Mouse (Mus musculus) adipocyte (in vitro differentiated cells): Measurements from ENCODE around the gene Stambp.
"Not testable (repeated sequence)": the region's sequence is repeated elsewhere in the genome, so short reads cannot be mapped to it uniquely, and the experiment has no call there.

Experiments
- DNase-seq: peaks from one replicate; pipeline ENCODE4 v3.0.0-alpha.2; 2016; ENCODE audit warnings: low spot score

Gene Stambp

DNA sequence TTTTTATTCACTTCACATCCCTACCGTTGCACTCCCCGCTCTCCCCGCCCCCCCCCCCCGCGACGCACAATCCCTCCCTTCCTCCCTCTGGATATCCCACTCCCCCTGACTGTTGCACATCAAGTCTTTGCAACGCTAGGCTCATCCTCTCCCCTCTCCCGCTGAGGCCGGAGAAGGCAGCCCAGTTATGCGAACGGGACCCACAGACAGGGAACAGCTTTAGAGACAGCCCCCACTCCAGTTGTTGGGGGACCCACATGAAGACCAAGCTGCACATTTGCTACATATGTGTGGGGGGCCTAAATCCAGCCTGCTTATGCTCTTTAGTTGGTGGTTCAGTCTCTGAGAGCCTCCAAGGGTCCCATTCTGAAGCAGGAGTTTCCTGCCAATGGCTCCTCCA, at the start of gene Stambp:
Stambp (minus strand) TSS at position 59 of the 400 bp plus-strand sequence.
- DNase-seq = no peak

DNA sequence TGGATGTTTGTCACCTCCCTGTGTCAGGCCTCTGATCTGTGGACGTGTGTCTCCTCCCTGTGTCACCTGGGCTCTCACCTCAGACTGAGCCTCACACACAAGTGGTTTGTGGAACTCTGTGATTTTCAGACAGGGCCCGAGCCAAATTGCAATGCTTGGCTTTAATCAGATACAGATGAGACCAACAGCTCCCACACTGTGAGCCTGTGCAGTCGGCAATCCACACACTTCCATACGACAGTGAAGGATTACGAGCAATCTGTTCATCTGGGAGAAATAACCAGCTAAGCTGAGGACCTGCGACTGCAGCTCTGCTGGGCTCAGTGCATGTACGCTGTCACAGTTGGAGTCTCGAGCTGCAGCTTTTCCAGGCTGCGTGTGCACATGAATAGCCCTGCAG, 47.4 kb upstream of the Stambp start:
- no peak for DNase-seq

DNA sequence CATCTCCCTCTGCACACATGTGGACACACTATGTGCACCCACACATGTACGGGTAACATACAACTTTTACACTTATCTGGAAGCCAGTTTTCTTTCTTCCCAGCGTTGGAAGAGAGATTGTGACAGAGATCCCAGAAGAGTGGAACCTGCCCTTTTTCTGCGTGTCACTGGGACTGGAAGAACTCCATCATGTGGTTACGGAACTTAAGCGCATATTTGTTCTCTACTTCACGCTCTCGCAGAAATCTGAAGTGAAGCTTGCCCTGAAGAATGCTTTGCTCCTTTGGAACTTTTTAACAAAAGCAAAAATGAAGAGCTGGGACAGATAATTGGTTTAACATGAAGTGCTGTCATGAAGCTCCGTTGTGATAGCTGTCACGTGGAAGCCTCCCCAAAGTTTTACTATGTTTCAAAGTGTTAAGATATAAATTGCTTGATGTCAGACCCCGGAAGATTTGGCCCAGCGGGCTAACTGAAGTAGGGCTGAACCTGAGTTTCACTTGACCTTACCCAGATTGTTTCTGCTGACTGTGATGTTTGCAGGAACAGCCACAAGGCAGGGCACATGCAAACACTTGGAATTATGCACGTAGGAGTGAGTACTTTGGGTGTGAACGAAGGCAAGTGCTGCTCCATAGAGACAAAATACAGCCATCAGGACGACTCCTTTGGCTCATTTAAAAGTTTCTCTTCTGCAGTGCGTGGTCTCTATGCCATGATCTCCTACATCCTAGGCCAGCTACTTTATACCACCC, 45.2 kb upstream of the Stambp start:
- no peak for DNase-seq

DNA sequence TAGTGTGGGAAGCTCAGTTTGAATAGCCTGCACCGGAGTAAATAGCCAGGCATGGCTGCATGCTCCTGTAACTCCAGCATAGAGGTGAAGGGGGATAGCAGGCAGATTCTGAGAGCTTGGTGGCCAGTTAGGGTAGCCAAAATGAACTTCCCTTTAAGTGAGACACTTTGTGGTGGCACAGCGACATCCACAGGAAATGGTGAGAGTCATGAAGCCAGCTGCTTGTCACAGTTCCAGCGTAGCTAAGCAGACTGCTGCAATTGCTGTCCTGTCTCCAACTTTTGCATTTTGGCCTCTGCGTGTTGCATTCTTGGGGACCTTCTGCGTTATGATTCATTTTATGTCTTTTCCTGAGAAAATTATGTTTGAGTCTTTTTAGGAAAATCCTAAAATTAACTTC, 44.0 kb upstream of the Stambp start:
- DNase-seq = peak; percentile 29

DNA sequence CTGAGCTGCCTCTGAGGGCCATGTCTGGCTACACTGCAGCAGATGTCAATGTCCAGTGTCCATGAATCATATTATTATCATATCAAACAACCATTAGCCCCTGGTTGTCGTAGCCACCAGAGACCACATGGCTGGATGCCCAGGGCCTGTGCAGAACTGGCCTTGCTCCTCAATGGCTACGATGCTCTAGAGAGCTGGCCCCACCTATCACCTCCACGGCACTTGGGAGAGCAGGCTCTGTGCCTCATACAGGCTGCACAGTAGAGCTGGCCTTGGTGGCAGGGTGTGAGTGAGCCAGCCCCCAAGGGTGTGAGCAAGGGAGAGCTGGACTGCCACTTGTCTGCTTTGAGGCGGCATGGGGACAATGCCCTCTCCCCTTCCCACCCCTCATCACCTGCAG, 41.9 kb upstream of the Stambp start:
- no peak for DNase-seq

DNA sequence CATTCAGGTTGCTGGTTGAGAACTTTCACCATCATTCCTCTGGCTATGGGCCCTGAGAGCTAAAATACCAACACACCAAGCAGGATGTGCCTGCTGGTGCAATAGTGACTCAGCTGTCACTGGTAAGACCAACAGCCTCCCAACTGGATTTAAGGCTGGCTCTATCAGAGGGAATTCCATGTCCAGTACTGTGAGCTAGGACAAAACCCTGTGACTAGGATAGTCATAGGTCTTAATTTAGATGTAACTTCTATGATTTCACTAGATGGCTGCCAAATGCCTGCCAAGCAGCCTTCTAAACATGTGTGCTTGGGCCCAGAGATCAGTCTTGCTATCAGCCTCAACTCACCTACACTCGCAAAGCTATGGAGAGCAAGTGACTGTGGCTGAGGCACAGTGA, 40.4 kb upstream of the Stambp start:
- no peak for DNase-seq

DNA sequence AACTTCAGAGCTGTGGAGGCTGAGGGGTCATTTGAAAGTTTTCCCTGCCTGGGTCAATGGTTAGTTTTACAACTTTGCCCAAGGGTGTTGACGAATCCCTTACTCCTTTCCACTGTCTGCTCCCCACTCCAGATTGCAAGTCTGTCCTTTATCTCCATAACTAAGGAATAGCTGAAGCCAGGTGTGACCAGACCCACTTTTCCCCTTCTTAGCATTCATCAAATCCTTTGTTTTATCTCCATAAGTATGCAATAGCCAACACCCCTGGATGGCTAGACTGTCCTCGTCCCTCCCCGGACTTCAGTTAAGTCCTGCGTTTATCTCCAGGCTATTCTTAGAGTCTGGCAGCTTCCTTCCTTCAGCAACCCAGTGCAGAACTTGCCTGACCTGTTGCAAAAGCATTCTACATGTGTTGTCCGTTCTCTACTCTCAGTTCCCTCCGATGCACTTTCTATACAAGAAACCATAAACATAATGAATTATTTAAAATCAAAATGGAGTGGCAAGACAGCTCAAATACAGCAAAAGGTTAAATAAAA, 27.2 kb upstream of the Stambp start:
- DNase-seq = no peak

DNA sequence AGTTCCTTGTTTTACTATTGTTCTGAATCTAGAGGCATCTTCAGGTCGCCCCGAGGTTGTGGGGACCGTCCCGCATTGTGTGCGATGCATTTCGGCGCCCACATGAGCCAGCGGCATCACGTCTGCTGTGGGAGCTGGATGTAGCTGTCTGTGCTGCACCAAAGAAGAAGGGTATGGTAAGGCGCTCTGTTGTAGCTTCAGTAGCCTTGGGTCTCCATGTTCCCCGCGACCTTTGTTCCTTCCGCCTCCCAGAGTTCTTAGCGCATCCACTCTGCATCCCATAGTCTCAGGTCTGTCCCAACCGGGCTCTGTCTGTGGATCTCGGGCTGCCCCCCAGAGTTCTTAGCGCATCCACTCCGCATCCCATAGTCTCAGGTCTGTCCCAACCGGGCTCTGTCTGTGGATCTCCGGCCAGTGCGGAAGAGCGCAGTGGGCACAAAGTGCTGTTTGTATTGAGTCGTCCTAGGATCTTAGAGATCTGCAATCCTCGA, 26.6 kb upstream of the Stambp start:
- DNase-seq = no peak

DNA sequence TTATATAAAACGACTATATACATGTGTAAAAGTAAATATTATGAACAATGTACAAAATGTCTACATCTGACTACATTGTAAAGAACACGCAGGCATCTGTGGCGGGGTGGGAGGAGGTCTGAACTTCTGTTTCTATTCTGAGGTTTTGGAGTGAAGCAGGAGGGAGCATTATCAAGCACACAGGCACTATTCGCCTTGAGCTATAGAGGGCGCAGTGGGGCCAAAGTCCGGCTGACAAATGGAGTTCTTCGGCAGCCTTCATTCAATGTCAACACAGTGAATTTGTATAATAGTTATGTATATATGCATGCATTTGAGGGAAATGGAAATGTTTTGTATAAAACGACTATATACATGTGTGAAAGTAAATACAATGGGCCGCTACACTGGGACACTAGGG, 26.1 kb upstream of the Stambp start:
- DNase-seq = peak; percentile 42

DNA sequence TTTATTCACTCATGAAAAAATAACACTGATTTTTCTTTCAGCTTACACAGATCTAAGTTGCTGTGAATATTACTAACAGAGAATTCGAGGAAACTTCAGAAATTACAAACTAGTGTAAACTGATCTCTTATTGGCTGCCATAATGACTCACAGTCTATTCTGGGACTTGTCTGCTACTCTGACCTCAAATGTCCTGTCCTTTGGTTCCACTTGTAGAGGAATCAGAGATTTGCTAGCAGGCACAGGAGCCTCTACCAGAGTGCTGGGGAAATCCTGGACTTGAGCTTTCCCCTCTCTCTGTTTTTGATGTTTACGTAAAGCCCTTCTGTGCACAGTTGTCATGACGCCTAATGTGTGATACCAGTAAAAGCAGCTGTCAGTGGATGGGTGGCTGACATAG, 25.5 kb upstream of the Stambp start:
- DNase-seq = peak; percentile 70

DNA sequence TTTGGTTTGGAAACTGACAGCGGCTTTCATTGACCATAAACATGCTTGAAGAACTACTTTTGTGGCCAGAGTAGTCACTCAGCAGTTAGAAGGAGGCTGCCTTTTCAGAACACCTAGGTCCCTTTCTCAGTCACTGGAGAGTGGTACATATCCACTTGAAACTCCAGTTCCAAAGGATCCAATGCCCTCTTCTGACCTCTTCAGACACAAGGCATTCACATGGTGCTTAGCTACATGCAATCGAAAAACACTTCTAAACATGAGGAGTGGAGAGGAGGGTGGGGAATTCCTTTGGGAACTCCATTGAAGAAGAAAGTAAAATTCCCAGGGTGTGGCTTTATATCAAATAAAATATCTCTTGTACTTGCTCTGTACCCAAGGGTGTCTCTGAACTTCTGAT, 22.5 kb upstream of the Stambp start:
- no peak for DNase-seq

DNA sequence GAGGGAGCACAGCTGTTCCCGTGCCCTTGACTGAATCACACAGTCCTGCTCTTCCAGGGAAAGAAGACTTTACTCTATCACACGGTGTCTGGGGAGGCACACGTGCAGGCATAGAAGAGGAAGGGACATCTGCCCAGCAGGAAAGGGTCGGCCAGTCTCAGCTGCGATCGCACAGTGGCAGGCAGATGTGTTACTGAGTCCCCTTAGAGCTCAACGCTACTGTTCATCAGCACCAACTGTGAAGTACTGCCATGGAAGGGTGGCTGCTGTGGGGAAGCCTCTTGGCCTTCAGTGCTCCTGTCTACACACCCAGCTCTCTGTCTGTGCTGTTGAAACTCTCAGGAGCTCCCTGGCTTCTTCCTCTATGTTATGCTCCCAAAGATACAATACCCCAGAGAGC, 21.4 kb upstream of the Stambp start:
- no peak for DNase-seq

DNA sequence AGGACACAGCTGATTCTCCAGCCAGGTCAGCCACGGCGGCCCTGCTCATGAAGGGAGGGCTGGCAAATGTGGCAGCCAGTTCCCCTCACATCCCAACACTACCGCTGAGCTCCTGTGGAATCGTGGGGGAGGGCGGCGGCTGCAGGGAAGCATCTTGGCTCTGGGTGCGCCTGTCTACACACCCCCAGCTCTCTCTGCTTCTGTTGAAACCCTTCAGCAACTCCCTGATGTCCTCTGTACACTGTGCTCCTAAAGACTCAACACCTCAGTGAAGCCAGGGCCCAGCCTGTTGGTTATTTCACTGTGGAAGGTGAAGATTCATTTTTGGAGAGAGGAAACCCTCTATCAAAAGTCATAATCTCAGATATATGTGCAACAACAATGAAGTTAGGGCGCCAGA, 19.5 kb upstream of the Stambp start:
- DNase-seq = no peak

DNA sequence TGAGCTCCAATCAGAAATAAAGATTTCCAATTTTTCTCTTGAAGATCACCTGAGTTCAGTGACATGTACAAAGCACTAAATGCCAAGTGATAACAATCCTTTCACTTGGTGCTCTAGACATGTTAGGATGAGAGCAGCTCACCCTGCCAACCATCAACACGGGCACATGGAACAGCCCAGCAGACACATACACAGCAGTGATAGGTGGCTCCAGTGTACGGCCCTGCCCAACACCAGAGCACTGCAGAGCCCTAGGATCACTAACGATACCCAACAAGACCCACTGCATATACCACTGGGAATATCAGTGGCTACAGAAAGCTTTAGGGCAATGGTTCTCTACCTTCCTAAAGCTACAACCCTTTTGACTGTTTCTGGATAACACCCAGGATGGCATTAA, 17.8 kb upstream of the Stambp start:
- no peak for DNase-seq

DNA sequence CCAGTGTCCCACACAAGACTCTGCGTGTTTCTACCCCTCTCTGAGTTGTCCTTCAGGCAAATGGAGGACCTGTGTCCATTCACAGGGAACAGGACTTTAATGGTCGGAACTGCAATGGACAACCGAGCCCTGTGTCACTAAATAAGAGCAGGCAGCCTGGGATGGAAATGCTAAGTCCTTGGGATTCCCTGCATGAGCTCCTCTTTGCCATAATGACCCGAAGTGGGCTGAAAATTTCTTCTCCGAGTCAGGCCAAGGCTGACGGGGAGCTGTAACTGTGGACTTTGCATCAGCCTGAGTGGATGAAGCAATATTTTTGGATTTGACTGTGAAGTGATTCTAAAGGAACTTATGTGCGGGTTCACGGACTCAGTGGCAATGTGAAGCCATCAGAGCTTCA, 14.7 kb upstream of the Stambp start:
- DNase-seq = not testable (repeated sequence)

DNA sequence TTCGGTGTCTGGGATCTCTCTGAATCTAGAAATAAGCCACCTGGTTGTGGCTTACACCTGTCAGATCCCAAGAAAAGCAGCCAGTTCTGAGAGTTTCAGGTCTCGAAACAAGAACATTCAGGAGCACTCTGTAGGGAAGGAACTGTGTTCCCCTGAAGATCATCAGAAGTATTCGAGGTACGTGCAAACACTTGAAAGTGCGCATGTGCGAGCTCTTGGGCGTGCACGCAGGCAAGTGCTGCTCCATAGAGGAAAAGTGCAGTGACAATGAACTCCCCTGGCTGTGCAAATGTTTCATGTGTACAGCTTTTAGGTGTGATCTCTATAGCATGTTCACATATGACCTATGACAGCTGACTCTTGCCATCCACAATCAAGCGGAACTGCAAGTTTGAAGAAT, 12.8 kb upstream of the Stambp start:
- not testable (repeated sequence) for DNase-seq

DNA sequence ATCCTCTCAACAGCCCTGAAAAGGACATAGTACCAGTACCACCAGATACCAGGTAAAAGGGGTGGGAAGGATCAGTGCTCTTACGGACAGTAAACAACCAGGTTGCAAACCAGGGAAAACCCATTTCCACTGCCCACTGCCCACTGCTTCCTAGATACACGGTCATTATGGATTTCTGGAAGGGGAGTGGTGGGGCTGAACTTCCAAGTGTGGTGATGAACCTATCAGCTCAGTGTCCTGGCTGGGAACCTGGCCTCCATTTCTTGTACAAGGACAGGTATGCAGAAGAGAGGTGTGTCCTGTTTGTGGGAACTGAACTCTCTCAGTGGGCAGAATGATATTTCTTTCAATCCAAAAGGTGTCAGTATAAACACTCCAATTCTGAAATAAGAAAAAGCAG, 11.1 kb upstream of the Stambp start:
- DNase-seq = no peak

DNA sequence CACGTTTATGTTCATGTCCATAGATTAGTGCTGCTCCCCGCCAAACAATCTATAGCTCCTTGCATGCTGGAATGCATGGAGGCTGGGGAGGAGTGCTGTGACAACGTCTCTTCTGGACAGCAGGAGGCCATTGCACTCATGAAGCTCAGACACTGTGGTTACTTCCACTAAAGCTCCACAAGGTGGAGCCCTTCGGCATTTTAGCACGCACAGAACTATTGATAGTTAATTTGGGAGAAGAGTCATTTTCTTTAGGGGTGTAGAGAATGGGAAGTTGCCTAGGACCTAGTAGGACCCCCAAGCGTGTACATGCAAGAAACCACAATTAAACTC, 10.4 kb upstream of the Stambp start:
- peak; percentile 83 for DNase-seq

DNA sequence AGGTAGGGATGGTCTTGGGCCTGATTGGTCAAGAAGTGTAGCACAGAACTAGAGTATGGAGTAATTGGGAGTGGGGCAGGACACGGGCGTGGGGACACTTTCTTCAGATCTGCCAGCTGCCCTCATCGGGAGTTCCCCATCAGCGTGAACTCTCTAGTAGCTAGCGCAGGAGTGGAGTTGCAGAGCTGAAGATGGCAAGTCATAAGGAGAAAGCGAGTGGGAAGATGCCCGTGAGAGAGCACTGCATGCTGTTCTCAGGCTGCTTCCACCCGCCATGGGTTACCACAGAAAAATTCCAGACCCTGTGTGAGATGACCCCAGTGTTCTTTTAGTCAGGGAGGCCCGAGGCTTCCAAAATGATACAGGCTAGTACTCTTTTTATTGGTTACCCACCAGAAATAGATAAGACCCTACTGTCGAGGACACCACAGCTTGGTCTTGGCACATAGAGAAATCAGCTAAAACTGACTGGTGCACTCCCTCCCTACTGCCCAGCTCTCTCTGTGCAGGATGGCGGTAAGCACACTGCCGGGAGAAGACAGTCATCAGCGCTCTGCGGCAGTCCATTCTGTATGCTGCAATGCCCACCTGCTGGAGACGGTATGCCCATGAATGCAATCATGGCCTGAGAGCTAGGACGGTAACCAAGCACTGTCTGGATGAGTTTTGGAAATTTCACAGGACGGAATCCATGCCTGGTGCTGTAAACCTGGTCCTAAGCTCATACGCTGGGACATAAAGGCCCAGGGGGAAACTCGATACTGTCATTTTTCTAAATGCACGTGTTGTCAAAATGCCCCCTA, 9.8 kb upstream of the Stambp start:
- DNase-seq = no peak

DNA sequence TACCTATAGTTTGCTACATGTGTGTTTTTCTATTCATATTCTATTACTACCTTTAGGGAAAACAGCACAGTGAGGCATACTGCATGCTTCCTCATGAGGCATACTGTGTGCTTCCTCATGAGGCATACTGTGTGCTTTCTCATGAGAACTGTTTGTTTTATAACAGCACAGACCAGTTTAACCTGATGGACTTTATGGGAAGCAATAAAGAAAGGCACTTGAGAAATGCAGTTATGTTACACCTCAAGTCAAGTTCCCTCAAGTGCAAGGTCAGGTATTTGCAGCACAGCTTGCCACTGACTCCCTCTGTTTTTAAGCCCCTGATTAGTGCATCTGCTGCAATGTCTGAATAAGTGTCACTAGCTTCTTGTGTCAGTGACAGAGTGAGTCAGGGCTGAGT, 5.0 kb upstream of the Stambp start:
- DNase-seq = no peak

DNA sequence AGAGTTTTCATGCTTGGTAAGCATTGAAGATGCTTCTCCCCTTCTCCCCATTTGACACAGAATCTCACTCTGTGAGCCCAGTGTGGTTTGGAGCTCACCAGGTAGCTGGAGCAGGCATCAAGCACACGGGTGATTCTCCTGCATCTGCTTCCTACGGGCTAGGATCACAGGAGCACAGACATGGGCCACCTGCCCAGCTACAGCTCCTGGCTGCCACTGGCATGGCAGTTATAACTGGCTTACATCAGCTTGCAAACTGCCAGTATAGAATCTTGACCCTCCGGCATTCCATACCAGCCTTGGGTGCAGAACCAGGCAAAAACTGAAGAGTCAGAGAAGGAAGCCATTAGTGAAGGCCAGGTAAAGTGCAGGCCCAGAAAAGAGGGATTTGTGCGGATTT, 3.1 kb upstream of the Stambp start:
- DNase-seq = no peak

DNA sequence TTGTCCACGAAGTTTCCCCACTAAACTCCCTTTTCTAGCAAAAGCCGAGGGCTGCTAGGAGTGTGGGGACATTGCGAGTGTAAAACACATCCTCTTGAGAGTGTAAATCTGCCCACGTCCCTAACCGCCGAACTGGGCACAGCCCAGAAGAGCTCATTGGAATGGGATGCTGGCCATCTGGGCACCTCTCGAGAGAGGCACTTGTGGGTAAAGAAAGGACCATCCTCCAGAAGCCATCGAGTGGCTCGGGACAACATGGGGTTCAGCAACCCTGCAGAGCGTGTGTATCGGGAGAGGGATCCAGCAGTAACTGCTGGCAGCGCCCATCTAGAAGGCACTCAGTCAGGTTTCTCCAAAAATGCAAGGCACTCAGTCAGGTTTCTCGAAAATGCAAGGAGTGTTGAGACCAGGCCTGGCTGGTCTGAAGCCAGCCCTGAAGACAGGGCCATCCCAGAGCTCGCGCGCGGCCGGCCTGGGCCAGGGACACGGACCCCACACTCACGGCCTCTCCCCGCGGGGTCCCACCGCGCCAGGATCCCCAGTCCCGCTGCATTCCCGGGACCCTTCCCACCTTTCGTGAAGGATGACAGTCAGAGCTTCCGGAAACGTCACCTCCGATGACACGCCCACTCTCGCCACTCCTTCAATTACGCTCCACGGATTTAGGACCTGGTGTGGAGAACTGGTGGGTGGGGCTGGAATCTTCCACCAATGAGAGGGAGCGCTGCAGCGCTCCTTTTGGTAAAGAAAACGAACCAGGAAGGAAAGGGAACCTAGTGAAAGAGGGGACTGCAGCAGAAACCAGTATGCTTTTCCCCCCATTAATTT, 475 bp downstream of the Stambp start:
- peak; percentile 96 for DNase-seq
